Mouse (Mus musculus) CH12.LX (cell line): ENCODE results near the gene Evpl. TPM values are rescaled to one million over a fixed set of nuclear protein-coding genes. Genes with fewer than 3 reads are reported as not detected.

Experiments used
- DNase-seq: peaks from one replicate; pipeline ENCODE4 v3.0.0-alpha.2; 2013; ENCODE audit errors: extremely low read depth
- H3K27ac ChIP-seq: 2 replicates; pipeline ENCODE4 v1.5.1; 2012; ENCODE audit warnings: low read depth, mild to moderate bottlenecking, control low read depth, moderate library complexity; ENCODE audit not compliant: insufficient read depth
- H3K27me3 ChIP-seq: replicated peaks from 2 replicates; pipeline ENCODE3; 2012; ENCODE audit warnings: inconsistent platforms
- H3K36me3 ChIP-seq, 2 experiments: replicated peaks in 1 of 2; 2 replicates each; pipeline versions ENCODE3 to v1.6.1; 2012; ENCODE audit warnings: inconsistent platforms in 1 of 2, low read length in 1 of 2, mild to moderate bottlenecking in 1 of 2, mixed read lengths in 1 of 2, moderate library complexity in 1 of 2; ENCODE audit not compliant: control insufficient read depth in 1 of 2, insufficient read depth in 1 of 2
- H3K4me1 ChIP-seq, 2 experiments: 2 replicates each; pipeline ENCODE4 v1.6.1; 2012; ENCODE audit warnings: inconsistent platforms in 1 of 2, moderate library complexity in 1 of 2; ENCODE audit not compliant: insufficient read depth in 2 of 2, control insufficient read depth in 1 of 2
- H3K4me2 ChIP-seq: 2 replicates; pipeline ENCODE4 v1.6.1; 2012; ENCODE audit warnings: low read depth, mild to moderate bottlenecking, control low read depth; ENCODE audit not compliant: poor library complexity, insufficient read depth, severe bottlenecking
- H3K4me3 ChIP-seq, 3 experiments: fragments of 150-350 bp in 1 of 3; sonication (generic) in 1 of 3; replicated peaks in 1 of 3; 2 replicates each; pipeline versions ENCODE3 to v1.5.1; 2011 to 2012; ENCODE audit warnings: low read depth in 2 of 3, low read length in 2 of 3, mild to moderate bottlenecking in 2 of 3, moderate library complexity in 2 of 3, control low read depth in 1 of 3, improper control_type of control experiment in 1 of 3, inconsistent platforms in 1 of 3, mixed read lengths in 1 of 3; ENCODE audit not compliant: poor library complexity in 1 of 3
- H3K79me2 ChIP-seq: replicated peaks from 2 replicates; pipeline ENCODE4 v1.6.1; 2012; ENCODE audit warnings: mild to moderate bottlenecking, moderate library complexity; ENCODE audit not compliant: control insufficient read depth, poor library complexity, insufficient read depth, severe bottlenecking; ENCODE audit errors: extremely low read depth
- H3K9ac ChIP-seq: 2 replicates; pipeline ENCODE4 v1.6.1; 2012; ENCODE audit warnings: low read depth, mild to moderate bottlenecking, control low read depth, moderate library complexity; ENCODE audit not compliant: insufficient read depth
- H3K9me3 ChIP-seq: replicated peaks from 2 replicates; pipeline ENCODE3; 2012; ENCODE audit warnings: low read length, inconsistent platforms, mixed read lengths
- BHLHE40 ChIP-seq: IDR thresholded peaks from 2 replicates; pipeline ENCODE4 v1.6.1; 2011; ENCODE audit warnings: mild to moderate bottlenecking, low read depth, low read length, improper control_type of control experiment
- JUN ChIP-seq: IDR thresholded peaks from 2 replicates; pipeline ENCODE4 v1.6.1; 2011; ENCODE audit warnings: low read depth, mild to moderate bottlenecking, low read length, improper control_type of control experiment, moderate library complexity; ENCODE audit not compliant: insufficient read depth
- MAFK ChIP-seq: IDR thresholded peaks from 2 replicates; pipeline ENCODE4 v1.6.1; 2011; ENCODE audit warnings: low read length, improper control_type of control experiment; ENCODE audit not compliant: insufficient replicate concordance
- NELFE ChIP-seq: IDR thresholded peaks from 2 replicates; pipeline ENCODE4 v1.6.1; 2011; ENCODE audit warnings: low read depth, low read length, improper control_type of control experiment
- NRF1 ChIP-seq: IDR thresholded peaks from 2 replicates; pipeline ENCODE4 v1.6.1; 2014; ENCODE audit warnings: low read depth, mild to moderate bottlenecking, inconsistent platforms, low read length, improper control_type of control experiment, moderate library complexity
- POLR2AphosphoS2 ChIP-seq: IDR thresholded peaks from 2 replicates; pipeline ENCODE4 v1.6.1; 2011; ENCODE audit warnings: low read depth, low read length, improper control_type of control experiment
- SMC3 ChIP-seq: IDR thresholded peaks from 2 replicates; pipeline ENCODE4 v1.6.1; 2011; ENCODE audit warnings: low read depth, low read length, improper control_type of control experiment
- USF2 ChIP-seq: conservative IDR thresholded peaks from 2 replicates; pipeline ENCODE4 v1.6.1; 2011; ENCODE audit warnings: low read depth, low read length, improper control_type of control experiment
- ZC3H11A ChIP-seq: IDR thresholded peaks from 2 replicates; pipeline ENCODE4 v1.6.1; 2012; ENCODE audit warnings: low read depth, mild to moderate bottlenecking, inconsistent platforms, low read length, improper control_type of control experiment
- ZKSCAN1 ChIP-seq: IDR thresholded peaks from 2 replicates; pipeline ENCODE4 v1.6.1; 2012; ENCODE audit warnings: low read depth, inconsistent platforms, low read length, improper control_type of control experiment, borderline replicate concordance
- ZNF384 ChIP-seq: IDR thresholded peaks from 2 replicates; pipeline ENCODE4 v1.6.1; 2012; ENCODE audit warnings: low read depth, low read length, improper control_type of control experiment, inconsistent platforms
- dilution Hi-C: fragments of 300-500 bp; cut with MboI; formaldehyde crosslinking; loops from 2 replicates; pipeline ENCODE4 v1.14.3; 2020; ENCODE audit warnings: low sequenced_read_pairs; ENCODE audit not compliant: extremely low pct_unique_long_range_greater_than_20kb, extremely low pct_ligation_motif_present
- in situ Hi-C: fragments of 300-500 bp; cut with MboI; formaldehyde crosslinking; loops from 3 replicates; pipeline ENCODE4 v1.14.3; 2019; ENCODE audit warnings: low sequenced_read_pairs, low pct_ligation_motif_present, low pct_unique_long_range_greater_than_20kb, mixed read lengths
- polyA plus RNA-seq: library from polyadenylated mRNA; unstranded; fragments of >175 nt; gene quantifications from 2 replicates; pipeline ENCODE4 v1.2.1, GENCODE M21; 2012; ENCODE audit warnings: low read depth; ENCODE audit not compliant: insufficient read length
- total RNA-seq, 2 experiments: library from RNA; depleted of rRNA; stranded (reverse); fragments of 300-350 nt in 1 of 2; fragments of >200 nt in 1 of 2; gene quantifications; 2 replicates each; pipeline ENCODE4 v1.2.3; 2012 to 2014

Gene Evpl
- total and polyA plus RNA-seq, 3 experiments = 0.21 to 0.23 TPM; not detected in 1

GRCm38 (mm10) chr11:116208660-116209059, 29.2 kb downstream of the Evpl start:
- Histone ChIP-seq H3K9ac (no peak overlapping the region), H3K4me1 (peaks cover 0 to 11% of the 10 kb centered on the region in 2 experiments; a peak in 3 of 4 replicates), H3K79me2 (no peaks in the 10 kb centered on the region), H3K4me2 (no peak overlapping the region), H3K9me3 (peaks cover 4% of the 10 kb centered on the region), H3K36me3 (peaks cover 40 to 71% of the 10 kb centered on the region in 2 experiments), H3K27me3 (no peaks in the 10 kb centered on the region), H3K27ac (no peak overlapping the region), H3K4me3 (no peak overlapping the region)
- in situ Hi-C loops = no loop called here
- dilution Hi-C loops = no loop called here
- TF ChIP-seq ZNF384 (peak; percentile 68), USF2 (no peak)
- DNase-seq = no peak

GRCm38 (mm10) chr11:116206678-116207077, 31.2 kb downstream of the Evpl start:
- H3K9ac ChIP-seq = no peak overlapping the region
- TF ChIP-seq NELFE (no peak), POLR2AphosphoS2 (no peak), ZNF384 (peak; percentile 68)
- TF ChIP-seq, all 38 proteins: peak for 1

GRCm38 (mm10) chr11:116203150-116203549, 34.7 kb downstream of the Evpl start:
- no peaks in the 10 kb centered on the region for H3K27me3 ChIP-seq
- H3K4me1 ChIP-seq = peaks cover 0 to 15% of the 10 kb centered on the region in 2 experiments; a peak in 3 of 4 replicates
- dilution Hi-C loops (no loop called here), in situ Hi-C loops (no loop called here)
- H3K9ac ChIP-seq = no peak overlapping the region
- no peak for TF ChIP-seq SMC3
- no peak for TF ChIP-seq ZC3H11A
- TF ChIP-seq JUN = no peak
- TF ChIP-seq ZKSCAN1 = no peak
- no peak for TF ChIP-seq NRF1
- TF ChIP-seq MAFK = no peak
- TF ChIP-seq POLR2AphosphoS2 = no peak
- no peak for TF ChIP-seq BHLHE40
- peaks cover 26 to 49% of the 10 kb centered on the region in 2 experiments for H3K36me3 ChIP-seq
- peaks cover 4% of the 10 kb centered on the region for H3K9me3 ChIP-seq
- no peak overlapping the region for H3K4me3 ChIP-seq
- no peaks in the 10 kb centered on the region for H3K79me2 ChIP-seq
- no peak overlapping the region for H3K27ac ChIP-seq
- no peak for DNase-seq
- no peak overlapping the region for H3K4me2 ChIP-seq

More at GRCm38 (mm10) chr11:116206678-116207077, 31.2 kb downstream of the Evpl start:
- in situ Hi-C loops (no loop called here), dilution Hi-C loops (no loop called here)
- Histone ChIP-seq H3K27ac (no peak overlapping the region), H3K4me2 (no peak overlapping the region), H3K27me3 (no peaks in the 10 kb centered on the region), H3K79me2 (no peaks in the 10 kb centered on the region), H3K4me1 (peaks cover 0 to 11% of the 10 kb centered on the region in 2 experiments; a peak in 3 of 4 replicates), H3K36me3 (peaks cover 36 to 67% of the 10 kb centered on the region in 2 experiments), H3K4me3 (no peak overlapping the region), H3K9me3 (peaks cover 4% of the 10 kb centered on the region)
- DNase-seq = peak; percentile 30
